Mouse (Mus musculus) heart, postnatal 10 days (tissue): ENCODE results near the gene Sema5a. TPM values are rescaled to one million over a fixed set of nuclear protein-coding genes. Genes with fewer than 3 reads are reported as not detected.

Experiments
- DNase-seq, 2 experiments: peaks; one replicate each; pipeline ENCODE4 v3.0.0; 2021
- intact Hi-C: fragments of 180-260 bp; cut with DNase I; formaldehyde crosslinking; loops from one replicate; pipeline ENCODE4 v1.15.1; 2025
- total RNA-seq, 2 experiments: library from RNA; stranded (reverse); gene quantifications; 2 replicates each; pipeline ENCODE4 v1.2.3; 2021

Sema5a gene
- total RNA-seq, 2 experiments from 2014 or later = 22.4 to 25.0 TPM

DNA sequence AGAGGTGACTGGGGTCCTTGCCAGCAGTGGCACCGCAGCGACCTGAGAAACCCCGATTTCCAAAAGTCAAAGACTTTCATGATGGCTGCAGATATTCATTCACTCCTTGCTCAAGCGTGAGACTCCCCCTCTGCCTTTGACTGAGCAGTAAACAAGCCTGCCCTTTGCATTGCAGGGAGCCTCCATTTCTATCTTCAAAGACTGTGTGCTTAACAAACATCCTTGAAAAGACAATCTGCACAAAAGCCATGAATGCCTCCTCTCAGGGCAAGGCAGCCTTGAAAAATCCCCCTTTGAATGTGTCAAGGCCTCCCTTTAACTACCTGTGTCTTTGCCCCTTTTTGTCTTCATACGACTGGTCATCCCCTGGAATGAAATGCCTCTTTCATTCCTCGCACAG, 51.9 kb downstream of the Sema5a start:
- intact Hi-C loops = no loop called here
- no peak for DNase-seq

DNA sequence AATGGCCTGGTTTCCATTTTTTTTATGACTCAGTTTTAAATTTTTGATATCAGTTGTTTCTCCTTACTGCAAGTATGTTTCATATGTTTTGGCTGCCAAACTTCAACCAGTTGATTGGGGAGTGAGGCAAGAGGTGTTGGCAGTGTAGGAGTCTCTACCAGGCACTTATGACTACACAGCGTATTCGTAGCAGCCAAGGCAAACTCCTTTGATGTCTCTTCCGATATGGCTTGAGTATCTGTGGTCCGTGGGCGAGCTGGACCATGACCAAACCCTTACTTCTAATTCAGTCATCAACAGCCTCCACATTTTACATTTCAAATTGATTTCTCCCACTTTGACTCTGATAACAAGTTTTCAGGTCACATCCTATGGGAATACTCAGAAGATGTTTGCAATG, 52.7 kb downstream of the Sema5a start:
- intact Hi-C loops = no loop called here
- no peak for DNase-seq

DNA sequence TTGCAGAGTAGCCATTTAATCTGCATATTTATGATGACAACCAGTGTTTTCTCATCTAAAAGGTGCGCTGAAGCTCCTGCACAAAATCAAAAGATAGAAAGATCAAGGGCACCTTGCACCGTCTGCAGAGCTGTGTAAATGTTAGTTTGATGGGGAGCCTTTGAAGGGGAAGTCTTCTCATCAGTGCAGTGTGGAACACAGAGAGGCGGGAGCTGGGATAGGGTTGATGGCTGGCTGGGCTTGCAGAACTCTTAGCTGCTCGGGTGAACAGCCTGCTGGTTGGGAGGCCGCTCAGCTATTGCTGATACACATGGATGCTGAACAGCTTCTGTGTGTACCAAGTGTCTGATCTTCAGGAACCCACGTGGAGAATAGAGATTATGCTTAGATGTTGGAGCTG, 53.9 kb downstream of the Sema5a start:
- no peak for DNase-seq
- intact Hi-C loops = no loop called here

DNA sequence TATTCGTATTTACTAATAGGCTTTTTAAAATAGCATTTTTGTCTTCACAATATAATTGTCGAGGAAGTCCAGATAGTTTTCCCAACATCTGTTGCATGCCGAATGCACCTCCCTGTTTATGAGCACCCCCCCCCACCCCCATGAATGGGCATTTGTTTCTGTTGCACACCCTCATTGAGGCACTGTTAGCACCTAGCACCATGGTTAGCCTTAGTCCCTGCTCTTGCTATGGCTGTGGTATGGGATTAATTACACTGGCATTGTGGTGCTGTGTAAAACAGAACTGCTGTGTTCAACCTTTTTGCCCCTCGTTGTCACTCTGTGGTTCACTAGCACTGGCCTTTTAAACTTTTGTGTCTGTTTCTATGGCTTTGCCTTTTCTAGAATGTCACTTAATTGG, 56.4 kb downstream of the Sema5a start:
- DNase-seq = no peak
- intact Hi-C loops = no loop called here

- DNase-seq = peak; percentile 21 to 22
- intact Hi-C loops = no loop called here
These were observed 62.1 kb downstream of the Sema5a start for GRCm38 (mm10) chr15:32306557-32307243.

GRCm38 (mm10) chr15:32310834-32311233, 66.2 kb downstream of the Sema5a start:
- DNase-seq = no peak
- intact Hi-C loops = no loop called here

DNA sequence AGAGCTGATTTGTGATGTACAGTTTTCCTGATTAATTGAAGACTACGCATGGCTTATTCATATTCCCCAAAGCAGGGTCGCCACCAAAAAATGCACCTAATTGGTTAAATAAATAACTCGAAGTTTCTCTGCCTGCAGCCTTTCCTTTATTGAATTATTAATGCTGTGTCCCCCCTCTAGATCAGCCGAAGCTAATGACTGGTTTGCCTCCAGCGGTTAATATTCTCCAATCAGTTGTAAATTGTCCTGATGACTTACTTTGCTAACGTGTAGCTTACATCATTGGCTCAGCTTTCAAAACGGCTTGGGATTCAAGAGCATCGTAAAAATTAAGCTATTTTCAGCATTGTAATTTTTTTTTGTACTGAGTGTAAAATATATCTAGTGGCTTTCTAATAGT, 66.7 kb downstream of the Sema5a start:
- intact Hi-C loops = no loop called here

DNA sequence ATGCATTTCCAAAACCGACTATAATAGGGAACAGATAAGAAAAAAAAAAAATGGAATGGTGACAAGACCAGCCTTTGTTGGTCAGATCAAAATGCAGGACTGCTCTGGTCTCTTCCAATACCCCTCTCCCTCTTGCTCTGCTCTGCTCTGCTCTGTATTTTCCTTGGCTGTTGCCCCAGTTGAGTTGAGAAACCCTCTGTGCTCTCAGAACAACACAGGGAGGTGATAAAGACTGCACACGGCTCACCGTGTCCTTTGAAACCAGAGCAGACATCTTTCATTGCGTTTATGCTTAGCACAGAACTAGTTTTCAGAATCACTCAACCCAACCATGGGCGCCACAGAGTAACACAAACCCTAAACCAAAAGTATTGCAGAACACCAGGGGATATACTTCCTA, 72.5 kb downstream of the Sema5a start:
- intact Hi-C loops = no loop called here
- DNase-seq = no peak

More for the DNA sequence above, 66.7 kb downstream of the Sema5a start:
- DNase-seq = no peak

- DNase-seq = no peak
- intact Hi-C loops = no loop called here
These were observed 76.1 kb downstream of the Sema5a start for GRCm38 (mm10) chr15:32320739-32321138.

- intact Hi-C loops = no loop called here
- no peak for DNase-seq
These were observed 78.0 kb downstream of the Sema5a start for GRCm38 (mm10) chr15:32322455-32323220.

DNA sequence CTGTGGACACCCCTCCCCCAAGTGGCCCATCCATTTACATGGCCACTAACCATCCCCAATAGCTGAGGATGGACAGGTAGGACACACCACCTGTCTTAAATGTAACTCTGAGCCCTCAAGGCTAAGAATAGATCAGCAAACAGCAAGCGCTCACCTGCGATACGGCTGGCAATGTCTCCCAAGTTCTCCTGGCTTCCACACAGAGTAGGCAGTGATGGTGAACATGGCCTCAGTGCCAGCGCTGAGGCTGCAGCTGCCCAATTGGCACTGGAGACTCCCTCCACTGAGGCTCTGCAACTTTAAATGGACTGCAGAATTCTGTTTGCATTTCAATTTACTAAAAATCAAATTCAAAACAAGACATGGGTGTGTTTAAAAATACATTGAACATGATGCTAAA, 78.6 kb downstream of the Sema5a start:
- no peak for DNase-seq
- intact Hi-C loops = no loop called here

DNA sequence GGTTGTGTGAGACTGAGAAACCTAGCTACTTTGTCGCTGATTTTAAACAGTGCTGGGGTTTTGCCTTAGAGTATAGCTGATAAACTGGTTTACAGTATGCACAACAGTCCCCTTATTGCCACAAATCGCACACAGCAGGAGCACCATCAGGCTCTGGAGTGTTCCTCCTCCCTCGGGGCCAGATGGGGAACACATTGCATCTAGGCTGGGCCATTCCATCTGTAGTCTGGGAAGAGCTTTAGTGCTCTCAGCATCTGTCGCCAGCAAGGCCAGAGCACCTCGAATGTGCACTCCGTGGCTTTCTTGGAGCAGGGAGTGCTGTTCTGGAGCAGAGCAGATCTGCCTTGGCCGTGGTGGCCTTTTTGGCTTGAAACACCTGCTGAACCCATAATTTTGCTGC, 79.5 kb downstream of the Sema5a start:
- no peak for DNase-seq
- intact Hi-C loops = no loop called here

DNA sequence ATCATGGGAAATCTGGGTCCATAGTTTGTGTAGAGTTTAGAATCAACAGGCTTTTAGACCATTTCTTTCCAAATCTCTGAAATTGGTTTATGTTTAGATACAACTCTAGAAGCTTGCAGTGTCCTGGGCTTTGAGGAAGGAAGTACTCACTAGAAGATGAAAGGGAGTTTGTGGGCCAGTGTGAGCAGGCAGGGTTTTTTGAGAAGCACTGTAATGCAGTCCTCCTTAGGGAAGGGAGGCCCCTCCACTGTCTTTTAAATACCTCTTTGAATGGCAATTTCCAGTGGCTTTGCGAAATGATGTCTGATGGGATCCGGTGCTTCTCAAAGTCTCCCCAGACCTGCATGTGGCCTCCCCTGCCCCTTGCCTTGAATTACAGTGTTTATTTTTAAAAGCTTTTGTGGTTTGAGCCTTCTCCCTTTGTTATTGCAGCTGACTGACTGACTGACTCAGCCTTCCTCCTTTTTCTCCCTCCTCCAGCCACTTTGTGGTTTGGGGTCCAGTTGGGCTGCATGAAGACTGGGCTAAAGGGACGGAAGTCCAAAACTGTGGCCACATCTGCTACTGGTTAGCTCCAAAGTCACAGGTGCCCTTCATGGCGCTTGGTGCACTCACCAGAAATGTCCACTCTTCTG, 83.9 kb downstream of the Sema5a start:
- no peak for DNase-seq
- intact Hi-C loops = no loop called here

GRCm38 (mm10) chr15:32329670-32330330, 85.2 kb downstream of the Sema5a start:
- DNase-seq = peak in 1 of 2 experiments; percentile 24
- intact Hi-C loops = no loop called here

DNA sequence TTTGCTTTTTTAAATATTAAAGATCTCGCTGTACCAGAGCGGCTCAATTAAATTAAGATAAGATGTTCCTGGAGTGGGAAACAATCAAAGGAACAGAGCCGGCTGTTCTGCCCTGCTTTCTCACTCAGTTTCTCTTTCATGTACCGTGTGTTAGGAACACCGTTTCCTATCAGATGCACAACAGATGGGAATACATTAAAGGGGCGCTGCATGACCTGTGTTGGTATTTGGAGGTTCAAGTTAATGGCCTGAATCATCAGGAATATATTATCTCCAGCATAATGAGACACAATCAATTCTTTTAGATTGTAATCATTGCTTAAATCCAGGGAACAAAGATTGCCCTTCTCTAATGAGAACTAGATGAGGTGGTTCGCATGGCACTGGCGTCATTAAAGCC, 85.8 kb downstream of the Sema5a start:
- intact Hi-C loops = no loop called here
- no peak for DNase-seq

- intact Hi-C loops = no loop called here
- no peak for DNase-seq
These were observed 86.4 kb downstream of the Sema5a start for GRCm38 (mm10) chr15:32331037-32331436.

DNA sequence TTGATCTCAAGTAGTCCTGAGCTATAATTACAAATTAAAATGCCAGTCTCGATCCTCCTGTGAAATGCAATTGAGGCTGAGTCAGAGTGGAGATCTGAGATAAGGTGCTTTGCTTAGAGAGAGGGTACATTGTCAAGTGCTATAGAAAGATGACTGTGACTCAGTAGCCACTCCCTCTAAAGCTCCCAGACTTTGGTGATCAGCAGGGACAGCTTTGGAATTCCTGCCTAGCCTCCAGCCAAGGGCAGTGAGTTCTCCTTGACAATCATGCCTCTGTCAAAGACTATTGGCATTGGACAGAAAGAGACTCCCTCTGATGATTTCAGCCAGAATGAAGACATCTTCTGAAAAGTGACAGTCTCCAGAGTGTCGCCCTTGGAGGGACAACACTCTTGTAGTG, 88.8 kb downstream of the Sema5a start:
- no peak for DNase-seq
- intact Hi-C loops = no loop called here

- DNase-seq = no peak
- intact Hi-C loops = no loop called here
These were observed 93.2 kb downstream of the Sema5a start for GRCm38 (mm10) chr15:32337810-32338209.

GRCm38 (mm10) chr15:32338721-32339290, 94.2 kb downstream of the Sema5a start:
- intact Hi-C loops = no loop called here
- no peak for DNase-seq

DNA sequence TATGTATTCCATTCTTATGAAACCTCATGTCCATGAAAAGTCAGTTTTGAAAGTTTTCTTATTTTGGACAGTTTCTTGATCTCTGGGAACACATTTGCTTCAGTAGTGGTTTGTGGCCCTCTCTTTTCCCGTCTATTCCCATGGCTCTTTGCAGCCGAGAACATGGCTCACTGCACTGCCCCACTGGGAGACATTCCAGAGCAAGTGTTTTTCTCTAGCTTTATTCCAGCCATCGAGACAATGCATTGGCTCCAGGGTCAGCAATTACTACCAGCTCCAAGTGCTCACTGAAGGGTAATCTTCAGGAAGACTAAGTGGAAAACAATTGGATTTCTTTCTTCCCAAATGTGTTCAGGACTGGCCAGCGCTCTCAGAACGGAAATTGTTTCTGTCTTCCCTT, 94.8 kb downstream of the Sema5a start:
- peak in 1 of 2 experiments; percentile 35 for DNase-seq
- intact Hi-C loops = no loop called here

DNA sequence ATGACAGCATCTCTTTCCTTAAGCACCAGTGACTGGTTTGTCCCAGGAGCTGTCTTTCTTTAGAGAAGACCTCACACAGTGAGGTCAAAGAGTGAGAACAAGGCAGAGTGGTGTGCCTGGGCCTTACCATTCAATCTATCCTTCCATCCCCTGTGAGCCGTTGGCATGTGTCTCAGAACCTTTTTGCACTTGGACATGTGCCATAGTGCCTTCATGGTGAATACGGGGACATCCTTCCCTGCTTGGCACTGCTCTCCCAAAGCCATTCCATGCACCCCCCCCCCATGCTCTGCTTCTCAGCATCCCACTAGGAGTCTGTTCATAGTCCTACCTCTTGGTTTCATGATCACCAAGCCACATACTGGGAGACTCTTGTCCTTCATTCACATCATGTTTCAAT, 96.8 kb downstream of the Sema5a start:
- DNase-seq = no peak
- intact Hi-C loops = no loop called here
